Mouse (Mus musculus): ENCODE measurements at regions not wholly inside any gene's neighbourhood (a gene's known extent, or its start where the extent isn't known, plus 50 kb on each side); places are given as distances from the start of the nearest gene placed in this dataset.
A peak's percentile ranks its signal among the peaks of the same experiment; 100 is the strongest.

GRCm38 (mm10) chr6:94336168-94336567 lies 52.5 kb upstream of the Magi1 start:
- DNase-seq (ENCODE audit: low spot score) = peak; percentile 30
